10 mouse cellular contexts compared by ENCODE assay signal in genomic region chr7:19939555-19940235, GRCm38 (mm10). TPM values are rescaled to one million over a fixed set of nuclear protein-coding genes. Genes with fewer than 3 reads are reported as not detected.
DNase-seq lines count a peak whose midpoint lies in the region; ATAC-seq lines count a peak whose summit lies in the region.
"Had no signal": no experiment of that assay in that cellular context is flagged by ENCODE, and none has a peak within 500 bp of the region (broad histone marks: within the 10 kb centered on the region; RNA-seq: fewer than 3 reads in every experiment).

No protein-coding gene starts in this region.

- WGBS in hindbrain, embryonic 14.5 days, result 67% methylated on average over 10 of the region's 12 CpGs
- WGBS in hindbrain, embryonic 12.5 days, result 64% methylated on average over 10 of the region's 12 CpGs
- 51% methylated on average over 12 of the region's 12 CpGs for WGBS in forebrain, embryonic 16.5 days

- H3K4me2 ChIP-seq in hindbrain, embryonic 14.5 days (replicated peaks), result no peak overlapping the region
- no peak overlapping the region for H3K4me2 ChIP-seq in hindbrain, embryonic 12.5 days (replicated peaks)
- no peak overlapping the region for H3K4me2 ChIP-seq in forebrain, embryonic 16.5 days (ENCODE audit: low read length)

- H3K36me3 ChIP-seq in hindbrain, embryonic 14.5 days (replicated peaks; ENCODE audit: control insufficient read depth, insufficient read depth), result no peaks in the 10 kb centered on the region
- no peaks in the 10 kb centered on the region for H3K36me3 ChIP-seq in hindbrain, embryonic 12.5 days
- no peaks in the 10 kb centered on the region for H3K36me3 ChIP-seq in forebrain, embryonic 16.5 days (ENCODE audit: control insufficient read depth, insufficient read depth)

- H3K9ac ChIP-seq in hindbrain, embryonic 14.5 days, result no peak overlapping the region
- H3K9ac ChIP-seq in hindbrain, embryonic 12.5 days, result no peak overlapping the region
- H3K9ac ChIP-seq in forebrain, embryonic 16.5 days (replicated peaks; ENCODE audit: low read depth, low read length), result no peak overlapping the region

- H3K27me3 ChIP-seq in hindbrain, embryonic 14.5 days (ENCODE audit: control insufficient read depth, insufficient read depth, low read length), result no peaks in the 10 kb centered on the region
- no peaks in the 10 kb centered on the region for H3K27me3 ChIP-seq in hindbrain, embryonic 12.5 days
- H3K27me3 ChIP-seq in forebrain, embryonic 16.5 days (replicated peaks; ENCODE audit: control insufficient read depth, insufficient read depth, low read length), result no peaks in the 10 kb centered on the region

- H3K4me1 ChIP-seq in hindbrain, embryonic 14.5 days (replicated peaks; ENCODE audit: control insufficient read depth, insufficient read depth, low read length), result no peaks in the 10 kb centered on the region
- no peaks in the 10 kb centered on the region for H3K4me1 ChIP-seq in hindbrain, embryonic 12.5 days
- no peaks in the 10 kb centered on the region for H3K4me1 ChIP-seq in forebrain, embryonic 16.5 days (replicated peaks; ENCODE audit: control insufficient read depth, insufficient read depth, low read length)

- H3K4me3 ChIP-seq in hindbrain, embryonic 14.5 days (replicated peaks; ENCODE audit: low read length), result no peak overlapping the region
- H3K4me3 ChIP-seq in hindbrain, embryonic 12.5 days, result no peak overlapping the region
- no peak overlapping the region for H3K4me3 ChIP-seq in forebrain, embryonic 16.5 days (replicated peaks; ENCODE audit: low read length)

- intact Hi-C loops in heart, postnatal 10 days (cut with DNase I), result loop anchor here (2.0 kb wide), 1 partner anchor 19 kb away; the partner anchor contains the start of gene Pvr

- peak; percentile 41 for DNase-seq in hindbrain, embryonic 14.5 days (ENCODE audit: low spot score)
- DNase-seq in brain, adult 2 months (ENCODE audit: low read depth, low spot score), result peak; percentile 30
- peak; percentile 91 to 92 for DNase-seq in heart, postnatal 10 days
- peak; percentile 83 for DNase-seq in layer of hippocampus, adult 9-11 months
- DNase-seq in lung, postnatal 36 days, result peak; percentile 97
- peak; percentile 61 to 76 for DNase-seq in thymus, adult 18-20 months

- no peak; the same call in 1 of the 2 replicates for ATAC-seq in hindbrain, embryonic 14.5 days (ENCODE audit: low FRiP score)
- ATAC-seq in hindbrain, embryonic 12.5 days (ENCODE audit: low FRiP score), result no peak
- ATAC-seq in forebrain, embryonic 16.5 days, result no peak

- H3K27ac ChIP-seq in hindbrain, embryonic 14.5 days, result no peak overlapping the region
- no peak overlapping the region for H3K27ac ChIP-seq in hindbrain, embryonic 12.5 days
- H3K27ac ChIP-seq in forebrain, embryonic 16.5 days (ENCODE audit: low read length), result no peak overlapping the region

- no peaks in the 10 kb centered on the region for H3K9me3 ChIP-seq in hindbrain, embryonic 14.5 days (ENCODE audit: control insufficient read depth, low read length)
- no peaks in the 10 kb centered on the region for H3K9me3 ChIP-seq in hindbrain, embryonic 12.5 days (replicated peaks)
- H3K9me3 ChIP-seq in forebrain, embryonic 16.5 days (ENCODE audit: control insufficient read depth, low read length), result no peaks in the 10 kb centered on the region

RNA-seq across cellular contexts. Expression of gene Igsf23, which starts 10.9 kb away (rescaled TPM):
- not detected in 2 replicates for polyA plus RNA-seq in hindbrain, embryonic 14.5 days (2014; fragmentation: Nextera tagmentation; extraction: Ambion mirVana)
- polyA plus RNA-seq in hindbrain, embryonic 12.5 days (2016; fragmentation: Nextera tagmentation; extraction: Ambion mirVana), result 0.32 TPM in 1 of 2 replicates, not detected in the other
- total RNA-seq in heart, postnatal 10 days (2021), result 1 to 10 TPM; 1.4 to 3.6 TPM
- polyA plus RNA-seq in forebrain, embryonic 16.5 days (2015; fragmentation: Nextera tagmentation; extraction: Ambion mirVana), result not detected in 2 replicates
- polyA plus RNA-seq: neural tube, embryonic 14.5 days had no signal

RNA-seq across cellular contexts. Expression of gene Pvr, which starts 18.7 kb away (rescaled TPM):
- 6.4 and 6.6 TPM in 2 replicates for polyA plus RNA-seq in hindbrain, embryonic 14.5 days (2014; fragmentation: Nextera tagmentation; extraction: Ambion mirVana)
- polyA plus RNA-seq in hindbrain, embryonic 12.5 days (2016; fragmentation: Nextera tagmentation; extraction: Ambion mirVana), result 4.6 and 6.1 TPM in 2 replicates
- 10 to 100 TPM; 21.2 to 23.1 TPM for total RNA-seq in heart, postnatal 10 days (2021)
- polyA plus RNA-seq in forebrain, embryonic 16.5 days (2015; fragmentation: Nextera tagmentation; extraction: Ambion mirVana), result 7.6 and 10.3 TPM in 2 replicates

RNA-seq across cellular contexts. Expression of gene Ceacam20, which starts 25.5 kb away (rescaled TPM):
- polyA plus RNA-seq in hindbrain, embryonic 14.5 days (2014; fragmentation: Nextera tagmentation; extraction: Ambion mirVana), result not detected in 2 replicates
- not detected in 2 replicates for polyA plus RNA-seq in hindbrain, embryonic 12.5 days (2016; fragmentation: Nextera tagmentation; extraction: Ambion mirVana)
- not detected for total RNA-seq in heart, postnatal 10 days (2021)
- not detected in 2 replicates for polyA plus RNA-seq in forebrain, embryonic 16.5 days (2015; fragmentation: Nextera tagmentation; extraction: Ambion mirVana)
- polyA plus RNA-seq: frontal cortex, adult 2 months; neural tube, embryonic 14.5 days had no signal

RNA-seq across cellular contexts. Expression of gene Nlrp9b, which starts 51.6 kb away (rescaled TPM):
- polyA plus RNA-seq in hindbrain, embryonic 14.5 days (2014; fragmentation: Nextera tagmentation; extraction: Ambion mirVana), result not detected in 2 replicates
- polyA plus RNA-seq in hindbrain, embryonic 12.5 days (2016; fragmentation: Nextera tagmentation; extraction: Ambion mirVana), result not detected in 2 replicates
- not detected for total RNA-seq in heart, postnatal 10 days (2021)
- polyA plus RNA-seq in forebrain, embryonic 16.5 days (2015; fragmentation: Nextera tagmentation; extraction: Ambion mirVana), result not detected in 2 replicates
- polyA plus RNA-seq: frontal cortex, adult 2 months; neural tube, embryonic 14.5 days had no signal

RNA-seq across cellular contexts. Expression of gene Ceacam19, which starts 51.9 kb away (rescaled TPM):
- not detected in 2 replicates for polyA plus RNA-seq in hindbrain, embryonic 14.5 days (2014; fragmentation: Nextera tagmentation; extraction: Ambion mirVana)
- polyA plus RNA-seq in hindbrain, embryonic 12.5 days (2016; fragmentation: Nextera tagmentation; extraction: Ambion mirVana), result not detected in 2 replicates
- not detected for total RNA-seq in heart, postnatal 10 days (2021)
- not detected in 2 replicates for polyA plus RNA-seq in forebrain, embryonic 16.5 days (2015; fragmentation: Nextera tagmentation; extraction: Ambion mirVana)
- polyA plus RNA-seq: frontal cortex, adult 2 months; neural tube, embryonic 14.5 days had no signal

Comparison
In these comparisons a context has a peak if more than half of its experiments do, and no peak if none do; other contexts are left out.
1. DNase-seq: peak in every context shown above with its lines; median percentile 97 in lung, postnatal 36 days; 92 in heart, postnatal 10 days; 83 in layer of hippocampus, adult 9-11 months; 68 in thymus, adult 18-20 months; 41 in hindbrain, embryonic 14.5 days; 30 in brain, adult 2 months.